Mouse (Mus musculus): ENCODE results near the gene Mecom. TPM values are rescaled to one million over a fixed set of nuclear protein-coding genes. Genes with fewer than 3 reads are reported as not detected.

The Mecom gene
- polyA plus RNA-seq, 1 experiment = 3.2 TPM

DNA sequence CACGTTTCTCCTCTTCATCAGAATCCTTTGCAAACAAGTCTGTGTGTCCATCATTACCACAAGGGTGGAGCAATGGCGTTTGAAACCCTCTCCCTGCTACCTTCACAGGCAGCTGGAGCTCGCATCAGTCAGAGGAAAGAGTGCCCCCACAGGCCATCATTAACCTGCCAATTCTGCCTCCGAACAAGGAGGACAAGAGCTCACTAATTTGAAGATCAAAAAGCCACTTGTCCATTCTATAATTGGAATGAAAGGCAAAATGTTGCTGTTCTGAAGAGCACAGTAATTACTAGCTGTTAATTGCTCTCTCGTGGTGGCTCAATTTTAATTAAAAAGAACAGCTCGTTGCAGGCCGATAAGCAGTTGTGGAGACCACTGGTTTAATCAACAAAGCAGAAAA lies 198.5 kb downstream of the Mecom start:
- H3K27ac ChIP-seq (ENCODE audit: insufficient read depth, low read length) = no peak overlapping the region
- no peak overlapping the region for H3K4me3 ChIP-seq (ENCODE audit: insufficient read depth, low read length)
- TF ChIP-seq CTCF (IDR thresholded peaks at IDR 0.05; ENCODE audit: extremely low read depth, insufficient read depth, low read length) (no peak), POLR2A (IDR thresholded peaks at IDR 0.05; ENCODE audit: extremely low read depth, insufficient read depth, low read length) (no peak)
- no peaks in the 10 kb centered on the region for H3K4me1 ChIP-seq (ENCODE audit: control insufficient read depth, insufficient read depth, low read length)

GRCm38 (mm10) chr3:30344151-30344550 lies 203.7 kb downstream of the Mecom start:
- Histone ChIP-seq H3K4me3 (ENCODE audit: insufficient read depth, low read length) (no peak overlapping the region), H3K4me1 (ENCODE audit: control insufficient read depth, insufficient read depth, low read length) (no peaks in the 10 kb centered on the region), H3K27ac (ENCODE audit: insufficient read depth, low read length) (no peak overlapping the region)
- TF ChIP-seq CTCF (IDR thresholded peaks at IDR 0.05; ENCODE audit: extremely low read depth, insufficient read depth, low read length) = no peak
- no peak for TF ChIP-seq POLR2A (IDR thresholded peaks at IDR 0.05; ENCODE audit: extremely low read depth, insufficient read depth, low read length)

DNA sequence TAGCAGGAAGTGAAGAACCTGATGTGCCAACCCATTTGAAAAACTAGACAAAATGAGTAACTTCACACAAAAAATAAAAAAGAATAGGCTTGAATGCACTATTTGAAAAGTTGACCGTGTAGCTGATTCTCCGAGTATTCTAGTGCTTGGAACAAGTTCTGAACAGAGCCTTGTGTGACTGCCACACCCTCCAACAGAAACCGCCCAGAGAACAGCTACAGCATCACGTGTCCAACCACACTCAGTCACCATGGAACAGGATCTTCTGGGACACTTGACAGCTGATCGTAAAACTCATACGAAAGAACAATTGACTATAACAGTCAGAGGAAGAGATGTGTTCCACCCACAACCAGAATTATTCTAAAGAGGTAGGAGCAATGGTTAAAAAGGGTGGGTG lies 215.5 kb downstream of the Mecom start:
- Histone ChIP-seq H3K27ac (ENCODE audit: insufficient read depth, low read length) (no peak overlapping the region), H3K4me1 (ENCODE audit: control insufficient read depth, insufficient read depth, low read length) (no peaks in the 10 kb centered on the region)
- TF ChIP-seq CTCF (IDR thresholded peaks at IDR 0.05; ENCODE audit: extremely low read depth, insufficient read depth, low read length) (no peak), POLR2A (IDR thresholded peaks at IDR 0.05; ENCODE audit: extremely low read depth, insufficient read depth, low read length) (no peak)

DNA sequence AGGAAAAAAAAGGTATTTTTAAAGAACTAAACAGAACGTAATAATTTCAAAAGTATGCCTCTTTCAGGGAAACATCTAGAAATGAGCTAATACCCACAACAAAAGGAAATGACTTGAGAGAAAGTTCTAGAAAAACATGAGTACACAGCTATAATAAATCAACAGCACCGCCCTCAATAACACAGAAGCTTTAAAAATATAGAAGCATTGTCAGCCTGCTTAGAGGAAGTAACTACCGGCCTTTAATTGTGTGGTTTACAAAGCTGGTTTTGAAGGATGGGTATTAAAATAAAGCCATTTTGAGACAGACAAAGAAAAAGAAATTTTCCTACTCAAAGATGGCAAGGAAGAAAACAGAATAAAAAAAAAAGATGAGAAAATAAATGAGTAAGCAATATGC lies 217.3 kb downstream of the Mecom start:
- H3K4me3 ChIP-seq (ENCODE audit: insufficient read depth, low read length) = no peak overlapping the region
- no peak overlapping the region for H3K27ac ChIP-seq (ENCODE audit: insufficient read depth, low read length)
- TF ChIP-seq CTCF (IDR thresholded peaks at IDR 0.05; ENCODE audit: extremely low read depth, insufficient read depth, low read length) (no peak), POLR2A (IDR thresholded peaks at IDR 0.05; ENCODE audit: extremely low read depth, insufficient read depth, low read length) (no peak)
- no peaks in the 10 kb centered on the region for H3K4me1 ChIP-seq (ENCODE audit: control insufficient read depth, insufficient read depth, low read length)

More for the DNA sequence above, 215.5 kb downstream of the Mecom start:
- H3K4me3 ChIP-seq (ENCODE audit: insufficient read depth, low read length) = no peak overlapping the region

DNA sequence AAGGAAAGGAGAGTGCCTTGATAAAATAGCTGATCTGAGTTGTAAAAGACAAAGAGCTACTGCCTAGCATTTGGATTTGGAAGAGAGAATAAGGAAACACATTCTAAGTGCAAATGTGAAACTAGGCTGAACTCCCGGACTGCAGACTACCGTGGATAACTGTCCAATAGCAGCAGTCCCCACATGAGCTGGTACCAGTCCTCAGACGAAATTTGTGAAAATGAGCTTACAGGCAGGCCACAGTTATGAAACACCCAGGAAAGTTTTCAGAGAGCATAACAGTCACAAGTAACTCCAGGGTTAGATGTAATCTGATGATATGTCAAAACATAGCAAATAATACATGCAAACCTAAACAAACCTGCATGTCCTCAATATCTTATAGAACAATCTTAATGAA lies 217.8 kb downstream of the Mecom start:
- TF ChIP-seq CTCF (IDR thresholded peaks at IDR 0.05; ENCODE audit: extremely low read depth, insufficient read depth, low read length) (no peak), POLR2A (IDR thresholded peaks at IDR 0.05; ENCODE audit: extremely low read depth, insufficient read depth, low read length) (no peak)
- Histone ChIP-seq H3K4me3 (ENCODE audit: insufficient read depth, low read length) (no peak overlapping the region), H3K27ac (ENCODE audit: insufficient read depth, low read length) (no peak overlapping the region), H3K4me1 (ENCODE audit: control insufficient read depth, insufficient read depth, low read length) (no peaks in the 10 kb centered on the region)

- TF ChIP-seq POLR2A (IDR thresholded peaks at IDR 0.05; ENCODE audit: extremely low read depth, insufficient read depth, low read length) (no peak), CTCF (IDR thresholded peaks at IDR 0.05; ENCODE audit: extremely low read depth, insufficient read depth, low read length) (no peak)
- Histone ChIP-seq H3K4me1 (ENCODE audit: control insufficient read depth, insufficient read depth, low read length) (no peaks in the 10 kb centered on the region), H3K27ac (ENCODE audit: insufficient read depth, low read length) (no peak overlapping the region), H3K4me3 (ENCODE audit: insufficient read depth, low read length) (no peak overlapping the region)
Observed at GRCm38 (mm10) chr3:30314955-30315354, 232.9 kb downstream of the Mecom start.

DNA sequence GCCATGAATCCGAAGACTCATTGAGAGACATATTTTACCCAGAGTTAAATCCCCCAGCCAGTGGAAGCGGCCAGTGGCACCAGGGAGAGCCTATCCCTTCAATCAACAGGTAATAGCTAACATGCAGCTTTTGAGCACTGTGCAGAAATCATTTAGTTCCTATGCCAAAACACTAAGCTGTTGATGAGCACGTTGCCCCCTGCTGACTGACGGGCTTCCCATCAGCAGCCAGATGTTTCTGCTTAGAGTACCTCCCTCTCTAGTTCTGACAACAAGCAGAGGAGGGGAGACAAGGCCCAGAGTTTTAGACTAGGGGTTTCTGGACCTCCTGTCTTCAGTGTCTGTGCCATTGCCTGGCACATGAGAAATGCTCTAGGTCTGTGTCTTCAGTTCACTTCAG lies 239.7 kb downstream of the Mecom start:
- Histone ChIP-seq H3K27ac (ENCODE audit: insufficient read depth, low read length) (no peak overlapping the region), H3K4me1 (ENCODE audit: control insufficient read depth, insufficient read depth, low read length) (no peaks in the 10 kb centered on the region), H3K4me3 (ENCODE audit: insufficient read depth, low read length) (no peak overlapping the region)
- TF ChIP-seq POLR2A (IDR thresholded peaks at IDR 0.05; ENCODE audit: extremely low read depth, insufficient read depth, low read length) (no peak), CTCF (IDR thresholded peaks at IDR 0.05; ENCODE audit: extremely low read depth, insufficient read depth, low read length) (no peak)

GRCm38 (mm10) chr3:30307601-30308000 lies 240.2 kb downstream of the Mecom start:
- no peak overlapping the region for H3K4me3 ChIP-seq (ENCODE audit: insufficient read depth, low read length)
- no peak overlapping the region for H3K27ac ChIP-seq (ENCODE audit: insufficient read depth, low read length)
- H3K4me1 ChIP-seq (ENCODE audit: control insufficient read depth, insufficient read depth, low read length) = no peaks in the 10 kb centered on the region
- no peak for TF ChIP-seq CTCF (IDR thresholded peaks at IDR 0.05; ENCODE audit: extremely low read depth, insufficient read depth, low read length)
- no peak for TF ChIP-seq POLR2A (IDR thresholded peaks at IDR 0.05; ENCODE audit: extremely low read depth, insufficient read depth, low read length)

DNA sequence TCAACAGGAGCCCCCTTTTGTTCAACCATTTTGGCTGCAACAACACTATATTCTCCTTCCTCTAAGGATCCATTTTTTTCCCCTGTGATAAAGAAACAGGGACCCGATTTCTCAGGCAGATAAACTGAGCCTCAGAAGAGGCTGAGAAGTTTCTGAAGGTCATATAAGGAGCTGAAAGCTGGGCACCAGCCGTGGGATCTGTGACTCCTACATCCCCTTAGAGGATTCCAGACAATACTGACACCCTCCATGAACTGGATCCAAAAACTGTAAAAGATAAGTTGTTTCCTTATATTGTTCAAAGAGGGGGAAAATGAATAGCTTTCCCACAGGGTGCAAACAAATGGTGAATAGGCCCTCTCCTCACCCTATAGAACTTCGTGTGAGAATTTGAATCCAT lies 241.7 kb downstream of the Mecom start:
- H3K27ac ChIP-seq (ENCODE audit: insufficient read depth, low read length) = no peak overlapping the region
- H3K4me1 ChIP-seq (ENCODE audit: control insufficient read depth, insufficient read depth, low read length) = no peaks in the 10 kb centered on the region
- H3K4me3 ChIP-seq (ENCODE audit: insufficient read depth, low read length) = no peak overlapping the region
- no peak for TF ChIP-seq CTCF (IDR thresholded peaks at IDR 0.05; ENCODE audit: extremely low read depth, insufficient read depth, low read length)
- no peak for TF ChIP-seq POLR2A (IDR thresholded peaks at IDR 0.05; ENCODE audit: extremely low read depth, insufficient read depth, low read length)

DNA sequence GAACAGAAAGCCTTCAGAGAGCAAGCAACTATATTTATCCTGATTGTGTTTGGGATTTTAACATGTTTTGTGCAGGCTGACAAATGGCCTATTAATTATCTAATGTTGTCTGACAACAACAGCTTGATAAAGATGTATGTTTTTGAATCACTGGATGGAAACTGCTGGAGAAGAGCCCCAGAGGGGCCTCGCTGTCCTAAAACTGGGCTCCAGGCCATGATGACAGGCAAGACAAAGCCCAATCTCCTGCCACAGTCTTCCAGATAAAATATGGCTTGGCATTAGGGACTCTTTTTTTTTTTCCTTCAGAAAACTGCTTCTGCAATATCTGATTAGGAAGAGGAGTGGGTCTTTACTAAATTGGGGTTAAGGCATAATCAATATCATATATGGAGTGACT lies 248.3 kb downstream of the Mecom start:
- Histone ChIP-seq H3K27ac (ENCODE audit: insufficient read depth, low read length) (no peak overlapping the region), H3K4me1 (ENCODE audit: control insufficient read depth, insufficient read depth, low read length) (no peaks in the 10 kb centered on the region), H3K4me3 (ENCODE audit: insufficient read depth, low read length) (no peak overlapping the region)
- no peak for TF ChIP-seq CTCF (IDR thresholded peaks at IDR 0.05; ENCODE audit: extremely low read depth, insufficient read depth, low read length)
- no peak for TF ChIP-seq POLR2A (IDR thresholded peaks at IDR 0.05; ENCODE audit: extremely low read depth, insufficient read depth, low read length)

DNA sequence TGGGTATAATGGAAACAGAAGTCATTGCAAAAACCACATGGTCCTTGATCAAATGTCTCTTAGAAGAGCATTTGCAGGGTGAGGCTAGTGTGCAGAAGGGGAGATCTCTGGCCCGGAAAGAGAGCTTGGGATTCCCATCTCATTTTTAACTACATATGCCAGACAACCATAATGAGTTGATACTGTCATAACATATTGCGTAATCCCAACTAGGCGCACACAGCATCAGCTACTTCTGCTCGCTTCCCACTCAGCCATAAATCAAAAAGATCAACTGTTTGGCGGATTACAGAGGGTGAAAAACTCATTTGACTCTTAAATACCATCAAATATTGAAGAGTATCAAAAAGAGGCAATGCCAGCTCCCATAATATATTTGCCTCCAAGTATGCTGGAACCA lies 253.4 kb downstream of the Mecom start:
- Histone ChIP-seq H3K4me1 (ENCODE audit: control insufficient read depth, insufficient read depth, low read length) (no peaks in the 10 kb centered on the region), H3K4me3 (ENCODE audit: insufficient read depth, low read length) (no peak overlapping the region), H3K27ac (ENCODE audit: insufficient read depth, low read length) (no peak overlapping the region)
- no peak for TF ChIP-seq CTCF (IDR thresholded peaks at IDR 0.05; ENCODE audit: extremely low read depth, insufficient read depth, low read length)
- no peak for TF ChIP-seq POLR2A (IDR thresholded peaks at IDR 0.05; ENCODE audit: extremely low read depth, insufficient read depth, low read length)

All from cortical plate, adult 2 months (tissue).